Mouse (Mus musculus) embryonic facial prominence, embryonic 14.5 days (tissue): ENCODE results near the gene Rad51b. TPM values are rescaled to one million over a fixed set of nuclear protein-coding genes. Genes with fewer than 3 reads are reported as not detected.

ENCODE experiments used
- ATAC-seq: fragments of 200-750 bp; cut with Nextera tagmentation; 2 replicates; pipeline ENCODE4 v1.8.0; 2017; ENCODE audit warnings: low read depth, moderate number of reproducible peaks, moderate TSS enrichment
- DNase-seq: peaks from one replicate; pipeline ENCODE4 v3.0.0-alpha.2; 2015; ENCODE audit warnings: low spot score
- H3K27ac ChIP-seq: fragments of 300-500 bp; sonication (generic); replicated peaks from 2 replicates; pipeline ENCODE4 v1.5.1; 2014; ENCODE audit warnings: low read depth, mild to moderate bottlenecking, low read length, moderate library complexity
- H3K27me3 ChIP-seq: fragments of 300-500 bp; sonication (generic); replicated peaks from 2 replicates; pipeline ENCODE4 v1.6.1; 2014; ENCODE audit warnings: low read length; ENCODE audit not compliant: control insufficient read depth, insufficient read depth
- H3K36me3 ChIP-seq: fragments of 300-500 bp; sonication (generic); 2 replicates; pipeline ENCODE4 v1.6.1; 2014; ENCODE audit warnings: low read length, mixed read lengths; ENCODE audit not compliant: control insufficient read depth, insufficient read depth
- H3K4me1 ChIP-seq: fragments of 300-500 bp; sonication (generic); 2 replicates; pipeline ENCODE4 v1.6.1; 2014; ENCODE audit warnings: antibody characterized with exemption, low read length; ENCODE audit not compliant: control insufficient read depth, insufficient read depth
- H3K4me2 ChIP-seq: fragments of 300-500 bp; sonication (generic); 2 replicates; pipeline ENCODE4 v1.6.1; 2014; ENCODE audit warnings: low read depth, mild to moderate bottlenecking, low read length, moderate library complexity, mixed read lengths
- H3K4me3 ChIP-seq: fragments of 300-500 bp; sonication (generic); 2 replicates; pipeline ENCODE4 v1.5.1; 2014; ENCODE audit warnings: low read depth, mild to moderate bottlenecking, low read length
- H3K9ac ChIP-seq: fragments of 300-500 bp; sonication (generic); 2 replicates; pipeline ENCODE4 v1.6.1; 2014; ENCODE audit warnings: low read depth, mild to moderate bottlenecking, low read length, moderate library complexity, mixed read lengths
- H3K9me3 ChIP-seq: fragments of 300-500 bp; sonication (generic); 2 replicates; pipeline ENCODE4 v1.6.1; 2016; ENCODE audit warnings: low read length; ENCODE audit not compliant: control insufficient read depth
- WGBS: fragments of 180-500 bp; shearing (Covaris S2); extraction: QIAGEN DNeasy Blood & Tissue Kit; methylation state at CpG from one replicate; pipeline ENCODE4 v1.1.7; 2014; 5-methylcytosine and 5-hydroxymethylcytosine counted together
- polyA plus RNA-seq: library from polyadenylated mRNA; unstranded; fragments of >200 nt; fragmentation: Nextera tagmentation; extraction: Ambion mirVana; gene quantifications from 2 replicates; pipeline ENCODE4 v1.2.1, GENCODE M21; 2014

Gene Rad51b
- polyA plus RNA-seq, 1 experiment from 2014 or later = 5.1 TPM

DNA sequence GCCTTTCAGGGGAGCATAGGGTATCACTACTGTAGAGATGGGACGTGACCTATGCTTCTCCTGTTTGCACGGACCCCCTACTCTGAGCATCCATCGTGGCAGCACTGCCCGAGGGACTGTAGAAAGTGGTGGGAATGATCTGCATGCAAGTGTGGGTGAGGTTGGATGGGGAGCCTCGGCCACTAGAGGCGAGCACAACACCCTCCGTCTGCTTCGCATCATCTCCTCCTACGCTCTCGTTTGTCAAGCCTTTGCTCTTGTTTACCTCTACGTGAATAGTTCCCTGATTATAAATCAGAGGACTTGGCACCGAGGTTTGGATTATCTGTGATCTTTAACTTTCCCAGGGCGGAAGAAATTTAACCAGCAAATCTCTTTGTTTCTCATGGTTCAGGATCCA lies 551.5 kb downstream of the Rad51b start:
- 0 out of 2 replicates have a peak, but pooled peaks cover 5% of the 10 kb centered on the region for H3K9me3 ChIP-seq
- ATAC-seq = no peak
- no peak overlapping the region for H3K4me2 ChIP-seq
- DNase-seq = no peak
- peaks cover 71% of the 10 kb centered on the region for H3K4me1 ChIP-seq
- no peaks in the 10 kb centered on the region for H3K27me3 ChIP-seq
- H3K4me3 ChIP-seq = no peak overlapping the region
- H3K27ac ChIP-seq = peak overlapping the region; percentile 39
- WGBS = 49% methylated on average over 13 of the region's 13 CpGs
- H3K9ac ChIP-seq = no peak overlapping the region
- no peaks in the 10 kb centered on the region for H3K36me3 ChIP-seq

GRCm38 (mm10) chr12:79850021-79850420 lies 552.9 kb downstream of the Rad51b start:
- no peak overlapping the region for H3K4me2 ChIP-seq
- H3K4me3 ChIP-seq = no peak overlapping the region
- H3K36me3 ChIP-seq = no peaks in the 10 kb centered on the region
- peaks cover 70% of the 10 kb centered on the region for H3K4me1 ChIP-seq
- no peak for ATAC-seq
- 0 out of 2 replicates have a peak, but pooled peaks cover 5% of the 10 kb centered on the region for H3K9me3 ChIP-seq
- no peak for DNase-seq
- H3K9ac ChIP-seq = no peak overlapping the region
- no peak overlapping the region for H3K27ac ChIP-seq
- WGBS = 83% methylated on average over 5 of the region's 5 CpGs
- no peaks in the 10 kb centered on the region for H3K27me3 ChIP-seq

DNA sequence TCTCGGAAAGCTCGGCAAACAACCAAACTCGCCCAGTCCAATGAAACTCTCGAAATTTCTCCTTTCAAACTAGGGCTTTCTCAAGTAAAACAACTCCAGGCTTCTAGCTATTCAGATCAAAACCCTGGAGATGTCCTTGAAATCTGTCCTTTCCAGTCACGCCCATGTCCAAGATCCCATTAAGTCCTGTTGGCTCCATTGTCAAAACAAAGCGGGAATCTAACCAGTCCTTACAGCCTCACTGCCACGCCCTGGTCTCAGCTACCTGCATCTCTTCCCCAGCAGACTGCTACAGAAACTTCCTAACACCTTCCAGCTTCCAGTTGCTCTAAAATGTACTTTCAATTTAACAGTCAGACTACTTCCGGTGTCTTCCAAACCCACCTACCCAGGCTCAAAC lies 554.8 kb downstream of the Rad51b start:
- ATAC-seq (no peak), DNase-seq (no peak)
- no peak overlapping the region for H3K9ac ChIP-seq
- peaks cover 70% of the 10 kb centered on the region for H3K4me1 ChIP-seq
- H3K36me3 ChIP-seq = no peaks in the 10 kb centered on the region
- no peak overlapping the region for H3K4me3 ChIP-seq
- WGBS = 78% methylated on average over 8 of the region's 8 CpGs
- H3K9me3 ChIP-seq = 0 out of 2 replicates have a peak, but pooled peaks cover 5% of the 10 kb centered on the region
- H3K27me3 ChIP-seq = no peaks in the 10 kb centered on the region
- 0 out of 2 replicates have a peak overlapping the region, but pooled peaks have one; percentile 36 for H3K27ac ChIP-seq
- no peak overlapping the region for H3K4me2 ChIP-seq

DNA sequence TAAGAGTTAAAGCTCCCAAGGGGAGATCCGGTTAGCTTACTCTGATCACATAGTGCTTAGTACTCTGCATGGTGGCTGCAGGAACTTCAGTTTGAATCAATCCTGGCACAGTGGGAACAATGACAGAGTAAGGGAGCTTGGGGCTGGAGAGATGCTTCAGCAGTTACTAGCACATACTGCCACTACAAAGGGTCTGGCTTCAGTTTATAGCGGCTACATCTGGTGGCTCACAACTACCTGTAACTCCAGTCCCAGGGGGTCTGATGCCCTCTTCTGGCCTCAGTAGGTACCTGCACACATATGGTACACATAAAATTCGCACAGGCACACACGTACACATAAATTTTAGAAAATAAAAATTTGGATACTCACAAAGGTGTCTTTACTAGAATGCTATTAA lies 555.5 kb downstream of the Rad51b start:
- Histone ChIP-seq H3K4me2 (no peak overlapping the region), H3K36me3 (no peaks in the 10 kb centered on the region), H3K27ac (no peak overlapping the region), H3K4me1 (peaks cover 70% of the 10 kb centered on the region), H3K27me3 (no peaks in the 10 kb centered on the region), H3K4me3 (no peak overlapping the region), H3K9me3 (0 out of 2 replicates have a peak, but pooled peaks cover 5% of the 10 kb centered on the region), H3K9ac (no peak overlapping the region)
- 90% methylated on average over 4 of the region's 4 CpGs for WGBS
- DNase-seq (no peak), ATAC-seq (no peak)

- H3K36me3 ChIP-seq = no peaks in the 10 kb centered on the region
- 0 out of 2 replicates have a peak overlapping the region, but pooled peaks have one; percentile 13 for H3K27ac ChIP-seq
- H3K9me3 ChIP-seq = 0 out of 2 replicates have a peak, but pooled peaks cover 5% of the 10 kb centered on the region
- DNase-seq = no peak
- 64% methylated on average over 5 of the region's 5 CpGs for WGBS
- H3K4me3 ChIP-seq = no peak overlapping the region
- H3K9ac ChIP-seq = no peak overlapping the region
- no peak overlapping the region for H3K4me2 ChIP-seq
- ATAC-seq = no peak
- H3K4me1 ChIP-seq = peaks cover 69% of the 10 kb centered on the region
- H3K27me3 ChIP-seq = no peaks in the 10 kb centered on the region
These were observed 556.9 kb downstream of the Rad51b start for GRCm38 (mm10) chr12:79853901-79854490.

GRCm38 (mm10) chr12:79854507-79854906 lies 557.4 kb downstream of the Rad51b start:
- H3K36me3 ChIP-seq = no peaks in the 10 kb centered on the region
- 87% methylated on average over 2 of the region's 2 CpGs for WGBS
- no peak overlapping the region for H3K4me3 ChIP-seq
- ATAC-seq = no peak
- no peak for DNase-seq
- 0 out of 2 replicates have a peak overlapping the region, but pooled peaks have one; percentile 13 for H3K27ac ChIP-seq
- H3K27me3 ChIP-seq = no peaks in the 10 kb centered on the region
- no peak overlapping the region for H3K4me2 ChIP-seq
- H3K9me3 ChIP-seq = 0 out of 2 replicates have a peak, but pooled peaks cover 5% of the 10 kb centered on the region
- H3K9ac ChIP-seq = no peak overlapping the region
- peaks cover 72% of the 10 kb centered on the region for H3K4me1 ChIP-seq

DNA sequence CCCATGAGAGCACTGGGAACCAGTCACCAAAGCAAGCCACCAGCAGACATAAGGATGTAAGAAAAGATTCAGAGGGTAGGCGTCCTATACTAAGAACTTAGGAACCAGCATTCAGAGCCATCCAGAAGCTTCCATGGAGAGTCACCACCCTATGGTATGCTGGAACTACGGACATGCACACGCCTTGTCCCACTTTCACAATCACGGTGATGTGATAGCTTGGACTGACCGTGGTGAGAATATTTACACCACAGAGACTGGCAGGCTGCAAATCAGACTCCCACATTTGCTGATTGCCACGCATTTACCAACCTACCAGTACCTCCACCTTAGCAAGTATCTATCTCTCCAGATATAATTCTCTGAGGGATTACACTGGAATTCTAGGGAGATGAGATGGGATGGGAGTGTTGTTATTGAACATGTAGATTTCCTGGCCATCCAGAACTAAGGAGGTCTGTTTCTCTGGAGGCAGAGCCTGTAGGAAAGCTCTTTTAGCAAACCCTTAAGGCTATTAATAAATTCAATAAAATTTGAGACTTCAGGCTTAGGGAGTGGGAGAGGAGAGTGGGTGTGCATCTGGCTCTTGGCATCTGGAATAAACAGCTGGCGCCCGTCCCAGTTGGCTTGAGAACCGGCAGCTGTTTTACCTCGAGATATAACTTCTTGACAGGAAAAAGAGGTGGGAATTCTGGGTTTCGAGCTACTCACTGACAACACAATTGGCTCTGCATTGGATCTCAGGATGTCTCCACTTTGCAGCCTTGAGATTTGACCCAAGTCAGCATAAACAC lies 559.2 kb downstream of the Rad51b start:
- H3K4me3 ChIP-seq = no peak overlapping the region
- DNase-seq (peak; percentile 90), ATAC-seq (peak; percentile 25; the same call in 1 of the 2 replicates)
- H3K27me3 ChIP-seq = no peaks in the 10 kb centered on the region
- WGBS = 56% methylated on average over 11 of the region's 11 CpGs
- H3K4me1 ChIP-seq = peaks cover 74% of the 10 kb centered on the region
- H3K9me3 ChIP-seq = 0 out of 2 replicates have a peak, but pooled peaks cover 5% of the 10 kb centered on the region
- H3K4me2 ChIP-seq = no peak overlapping the region
- no peaks in the 10 kb centered on the region for H3K36me3 ChIP-seq
- H3K9ac ChIP-seq = no peak overlapping the region
- peak overlapping the region; percentile 79 for H3K27ac ChIP-seq

- 47% methylated on average over 6 of the region's 6 CpGs for WGBS
- Histone ChIP-seq H3K27me3 (no peaks in the 10 kb centered on the region), H3K27ac (peak overlapping the region; percentile 79), H3K4me1 (peaks cover 67% of the 10 kb centered on the region), H3K4me2 (no peak overlapping the region), H3K4me3 (no peak overlapping the region), H3K9me3 (0 out of 2 replicates have a peak, but pooled peaks cover 6% of the 10 kb centered on the region), H3K36me3 (no peaks in the 10 kb centered on the region), H3K9ac (no peak overlapping the region)
- no peak for ATAC-seq
- DNase-seq = peak; percentile 56
These were observed 560.6 kb downstream of the Rad51b start for GRCm38 (mm10) chr12:79857704-79858103.
